Mouse (Mus musculus) embryonic facial prominence, embryonic 10.5 days (tissue): Measurements from ENCODE around the gene Rai1. TPM values are rescaled to one million over a fixed set of nuclear protein-coding genes. Genes with fewer than 3 reads are reported as not detected.

ENCODE experiments used
- DNase-seq: peaks from one replicate; pipeline ENCODE4 v3.0.0-alpha.2; 2017; ENCODE audit warnings: low spot score
- H3K27ac ChIP-seq: fragments of 300-500 bp; sonication (generic); replicated peaks from 2 replicates; pipeline ENCODE4 v1.5.1; 2016; ENCODE audit warnings: mild to moderate bottlenecking
- H3K27me3 ChIP-seq: fragments of 300-500 bp; sonication (generic); replicated peaks from 2 replicates; pipeline ENCODE4 v1.6.1; 2016; ENCODE audit warnings: low read depth, mild to moderate bottlenecking; ENCODE audit not compliant: poor library complexity, severe bottlenecking
- H3K36me3 ChIP-seq: fragments of 300-500 bp; sonication (generic); replicated peaks from 2 replicates; pipeline ENCODE4 v1.6.1; 2016; ENCODE audit warnings: mild to moderate bottlenecking, moderate library complexity
- H3K4me1 ChIP-seq: fragments of 300-500 bp; sonication (generic); 2 replicates; pipeline ENCODE4 v1.6.1; 2016
- H3K4me3 ChIP-seq: fragments of 300-500 bp; sonication (generic); 2 replicates; pipeline ENCODE4 v1.5.1; 2016; ENCODE audit warnings: mild to moderate bottlenecking, moderate library complexity
- H3K9me3 ChIP-seq: fragments of 300-500 bp; sonication (generic); 2 replicates; pipeline ENCODE4 v1.6.1; 2016; ENCODE audit warnings: mild to moderate bottlenecking
- WGBS: fragments of 180-500 bp; shearing (Covaris S2); methylation state at CpG from one replicate; pipeline ENCODE4 v1.1.7; 2016; 5-methylcytosine and 5-hydroxymethylcytosine counted together
- polyA plus RNA-seq: library from polyadenylated mRNA; unstranded; fragments of >200 nt; fragmentation: Nextera tagmentation; extraction: Ambion mirVana; gene quantifications from 2 replicates; pipeline ENCODE4 v1.2.1, GENCODE M21; 2016

Gene Rai1
- polyA plus RNA-seq, 1 experiment from 2014 or later = 33.8 TPM

- Histone ChIP-seq H3K4me3 (no peak overlapping the region), H3K4me1 (peaks cover 20% of the 10 kb centered on the region), H3K36me3 (peaks cover 100% of the 10 kb centered on the region), H3K9me3 (peaks cover 12% of the 10 kb centered on the region), H3K27ac (no peak overlapping the region), H3K27me3 (no peaks in the 10 kb centered on the region)
- no peak for DNase-seq
- WGBS = 88% methylated on average over 6 of the region's 6 CpGs
These were observed 87.7 kb downstream of the Rai1 start for GRCm38 (mm10) chr11:60192534-60192933.

GRCm38 (mm10) chr11:60193556-60193955 is 88.7 kb downstream of the Rai1 start:
- Histone ChIP-seq H3K4me1 (peaks cover 20% of the 10 kb centered on the region), H3K36me3 (peaks cover 100% of the 10 kb centered on the region), H3K27ac (no peak overlapping the region), H3K9me3 (peaks cover 12% of the 10 kb centered on the region), H3K4me3 (no peak overlapping the region), H3K27me3 (no peaks in the 10 kb centered on the region)
- DNase-seq = no peak
- 84% methylated on average over 4 of the region's 4 CpGs for WGBS

- DNase-seq = no peak
- Histone ChIP-seq H3K4me3 (no peak overlapping the region), H3K27me3 (no peaks in the 10 kb centered on the region), H3K27ac (no peak overlapping the region), H3K4me1 (peaks cover 19% of the 10 kb centered on the region), H3K36me3 (peaks cover 100% of the 10 kb centered on the region), H3K9me3 (peaks cover 12% of the 10 kb centered on the region)
These were observed 90.3 kb downstream of the Rai1 start for GRCm38 (mm10) chr11:60195108-60195507.

- Histone ChIP-seq H3K4me3 (no peak overlapping the region), H3K27me3 (no peaks in the 10 kb centered on the region), H3K4me1 (peaks cover 20% of the 10 kb centered on the region), H3K27ac (no peak overlapping the region), H3K9me3 (peaks cover 12% of the 10 kb centered on the region), H3K36me3 (peaks cover 100% of the 10 kb centered on the region)
- 79% methylated on average over 5 of the region's 5 CpGs for WGBS
- DNase-seq = no peak
These were observed 91.5 kb downstream of the Rai1 start for GRCm38 (mm10) chr11:60196344-60196743.

GRCm38 (mm10) chr11:60197998-60198619 is 93.3 kb downstream of the Rai1 start:
- no peak overlapping the region for H3K4me3 ChIP-seq
- H3K27me3 ChIP-seq = no peaks in the 10 kb centered on the region
- no peak for DNase-seq
- 81% methylated on average over 24 of the region's 24 CpGs for WGBS
- peaks cover 19% of the 10 kb centered on the region for H3K4me1 ChIP-seq
- peaks cover 100% of the 10 kb centered on the region for H3K36me3 ChIP-seq
- peaks cover 12% of the 10 kb centered on the region for H3K9me3 ChIP-seq
- no peak overlapping the region for H3K27ac ChIP-seq

- no peak overlapping the region for H3K27ac ChIP-seq
- WGBS = 89% methylated on average over 12 of the region's 12 CpGs
- H3K36me3 ChIP-seq = peaks cover 100% of the 10 kb centered on the region
These were observed 93.8 kb downstream of the Rai1 start for GRCm38 (mm10) chr11:60198651-60199050.

GRCm38 (mm10) chr11:60199702-60200184 is 94.9 kb downstream of the Rai1 start:
- H3K4me3 ChIP-seq = no peak overlapping the region
- peaks cover 18% of the 10 kb centered on the region for H3K4me1 ChIP-seq
- H3K27me3 ChIP-seq = no peaks in the 10 kb centered on the region
- H3K9me3 ChIP-seq = peaks cover 4% of the 10 kb centered on the region
- 20% methylated on average over 18 of the region's 18 CpGs for WGBS
- H3K36me3 ChIP-seq = peaks cover 100% of the 10 kb centered on the region
- DNase-seq = peak; percentile 90
- peak overlapping the region; percentile 75 for H3K27ac ChIP-seq

More at GRCm38 (mm10) chr11:60198651-60199050, 93.8 kb downstream of the Rai1 start:
- H3K9me3 ChIP-seq = peaks cover 12% of the 10 kb centered on the region
- H3K4me1 ChIP-seq = peaks cover 19% of the 10 kb centered on the region
- no peak overlapping the region for H3K4me3 ChIP-seq
- no peak for DNase-seq
- H3K27me3 ChIP-seq = no peaks in the 10 kb centered on the region

GRCm38 (mm10) chr11:60200384-60200783 is 95.6 kb downstream of the Rai1 start:
- Histone ChIP-seq H3K4me1 (peaks cover 18% of the 10 kb centered on the region), H3K27ac (peak overlapping the region; percentile 75; the same call in 1 of the 2 replicates), H3K27me3 (no peaks in the 10 kb centered on the region), H3K36me3 (peaks cover 100% of the 10 kb centered on the region), H3K9me3 (no peaks in the 10 kb centered on the region), H3K4me3 (no peak overlapping the region)
- 91% methylated on average over 11 of the region's 11 CpGs for WGBS
- no peak for DNase-seq

- Histone ChIP-seq H3K27ac (0 out of 2 replicates have a peak overlapping the region, but pooled peaks have one; percentile 7), H3K4me1 (peaks cover 42% of the 10 kb centered on the region), H3K36me3 (peaks cover 99% of the 10 kb centered on the region), H3K4me3 (no peak overlapping the region), H3K9me3 (no peaks in the 10 kb centered on the region), H3K27me3 (no peaks in the 10 kb centered on the region)
- WGBS = 94% methylated on average over 26 of the region's 26 CpGs
- no peak for DNase-seq
These were observed 98.2 kb downstream of the Rai1 start for GRCm38 (mm10) chr11:60202710-60203638.

- Histone ChIP-seq H3K27ac (no peak overlapping the region), H3K27me3 (no peaks in the 10 kb centered on the region), H3K4me3 (no peak overlapping the region), H3K36me3 (peaks cover 80% of the 10 kb centered on the region), H3K4me1 (peaks cover 58% of the 10 kb centered on the region), H3K9me3 (no peaks in the 10 kb centered on the region)
- no peak for DNase-seq
- WGBS = 90% methylated on average over 12 of the region's 12 CpGs
These were observed 100.2 kb downstream of the Rai1 start for GRCm38 (mm10) chr11:60205026-60205425.

GRCm38 (mm10) chr11:60206207-60206606 is 101.4 kb downstream of the Rai1 start:
- no peaks in the 10 kb centered on the region for H3K27me3 ChIP-seq
- H3K4me3 ChIP-seq = no peak overlapping the region
- peaks cover 69% of the 10 kb centered on the region for H3K36me3 ChIP-seq
- DNase-seq = no peak
- WGBS = 84% methylated on average over 5 of the region's 5 CpGs
- peak overlapping the region; percentile 66; the same call in 1 of the 2 replicates for H3K27ac ChIP-seq
- H3K9me3 ChIP-seq = no peaks in the 10 kb centered on the region
- peaks cover 65% of the 10 kb centered on the region for H3K4me1 ChIP-seq

- Histone ChIP-seq H3K9me3 (no peaks in the 10 kb centered on the region), H3K27me3 (no peaks in the 10 kb centered on the region), H3K27ac (peak overlapping the region; percentile 90), H3K4me1 (peaks cover 81% of the 10 kb centered on the region), H3K4me3 (peak overlapping the region; percentile 57), H3K36me3 (peaks cover 49% of the 10 kb centered on the region)
- 70% methylated on average over 6 of the region's 6 CpGs for WGBS
- no peak for DNase-seq
These were observed 103.4 kb downstream of the Rai1 start for GRCm38 (mm10) chr11:60208201-60208600.
